Mouse (Mus musculus): ENCODE measurements around the gene Tubb5.
A peak's percentile ranks its signal among the peaks of the same experiment; 100 is the strongest.

The Tubb5 gene

GRCm38 (mm10) chr17:35838122-35838544, at the start of gene Tubb5:
TSS of gene Tubb5 (minus strand) at chr17:35838306.
- DNase-seq, result peak; percentile 95

GRCm38 (mm10) chr17:35887725-35888124, 49.6 kb upstream of the Tubb5 start:
- DNase-seq, result no peak

GRCm38 (mm10) chr17:35883777-35884176, 45.7 kb upstream of the Tubb5 start:
- no peak for DNase-seq

DNA sequence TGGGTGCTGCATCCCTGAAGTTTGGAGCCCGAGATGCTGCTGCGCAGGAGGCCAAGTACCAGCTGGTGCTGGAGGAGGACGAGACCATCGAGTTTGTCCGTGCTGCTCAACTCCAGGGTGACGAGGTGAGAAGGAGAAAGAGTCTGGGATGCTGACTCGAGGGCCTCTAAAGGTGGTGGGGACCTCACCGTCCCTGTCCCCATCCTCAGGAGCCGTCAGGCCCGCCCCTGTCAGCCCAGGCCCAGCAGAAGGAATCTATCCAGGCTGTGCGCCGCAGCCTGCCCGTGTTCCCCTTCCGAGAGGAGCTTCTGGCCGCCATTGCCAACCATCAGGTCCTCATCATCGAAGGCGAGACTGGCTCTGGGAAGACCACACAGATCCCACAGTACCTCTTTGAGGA, 44.8 kb upstream of the Tubb5 start:
- DNase-seq, result no peak

DNA sequence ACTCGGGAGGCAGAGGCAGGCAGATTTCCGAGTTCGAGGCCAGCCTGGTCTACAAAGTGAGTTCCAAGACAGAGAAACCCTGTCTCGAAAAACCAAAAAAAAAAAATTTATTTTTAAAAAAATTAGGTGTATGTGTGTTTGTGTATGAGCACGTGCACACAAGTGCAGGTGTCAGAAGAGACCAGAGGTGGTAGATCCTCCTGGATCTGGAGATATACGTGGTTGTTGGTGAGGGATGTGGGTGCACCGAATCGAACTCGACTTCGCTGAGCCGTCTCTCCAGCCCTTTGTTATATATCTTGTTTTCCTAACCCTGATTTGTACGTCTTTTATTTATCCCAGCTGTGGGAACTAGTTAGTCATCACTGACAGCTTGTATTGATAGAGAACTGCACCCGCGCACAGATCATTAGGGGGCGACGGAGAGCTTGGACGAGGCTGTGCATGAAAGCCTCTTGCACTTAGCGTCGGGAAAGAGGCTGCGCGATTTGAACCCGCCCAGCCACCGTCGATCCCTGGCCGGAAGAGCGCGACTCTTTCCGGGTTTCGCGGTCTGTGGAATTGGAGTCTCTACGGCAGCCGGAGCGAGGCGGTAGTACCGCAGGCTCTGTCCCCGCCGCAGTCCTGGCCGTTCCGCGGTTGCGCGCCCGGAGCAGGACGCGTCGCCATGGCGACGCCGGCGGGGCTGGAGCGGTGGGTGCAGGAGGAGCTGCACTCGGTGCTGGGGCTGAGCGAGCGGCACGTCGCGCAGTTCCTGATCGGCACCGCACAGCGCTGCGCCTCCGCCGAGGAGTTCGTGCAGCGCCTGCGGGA, 41.3 kb upstream of the Tubb5 start, which contains the start of gene Dhx16:
Dhx16 (plus strand) TSS at position 575 of the 813 bp plus-strand sequence.
- DNase-seq, result peak; percentile 93

GRCm38 (mm10) chr17:35874721-35875120, 36.6 kb upstream of the Tubb5 start:
- no peak for DNase-seq

GRCm38 (mm10) chr17:35873774-35874519, 35.8 kb upstream of the Tubb5 start:
- DNase-seq, result peak; percentile 94

DNA sequence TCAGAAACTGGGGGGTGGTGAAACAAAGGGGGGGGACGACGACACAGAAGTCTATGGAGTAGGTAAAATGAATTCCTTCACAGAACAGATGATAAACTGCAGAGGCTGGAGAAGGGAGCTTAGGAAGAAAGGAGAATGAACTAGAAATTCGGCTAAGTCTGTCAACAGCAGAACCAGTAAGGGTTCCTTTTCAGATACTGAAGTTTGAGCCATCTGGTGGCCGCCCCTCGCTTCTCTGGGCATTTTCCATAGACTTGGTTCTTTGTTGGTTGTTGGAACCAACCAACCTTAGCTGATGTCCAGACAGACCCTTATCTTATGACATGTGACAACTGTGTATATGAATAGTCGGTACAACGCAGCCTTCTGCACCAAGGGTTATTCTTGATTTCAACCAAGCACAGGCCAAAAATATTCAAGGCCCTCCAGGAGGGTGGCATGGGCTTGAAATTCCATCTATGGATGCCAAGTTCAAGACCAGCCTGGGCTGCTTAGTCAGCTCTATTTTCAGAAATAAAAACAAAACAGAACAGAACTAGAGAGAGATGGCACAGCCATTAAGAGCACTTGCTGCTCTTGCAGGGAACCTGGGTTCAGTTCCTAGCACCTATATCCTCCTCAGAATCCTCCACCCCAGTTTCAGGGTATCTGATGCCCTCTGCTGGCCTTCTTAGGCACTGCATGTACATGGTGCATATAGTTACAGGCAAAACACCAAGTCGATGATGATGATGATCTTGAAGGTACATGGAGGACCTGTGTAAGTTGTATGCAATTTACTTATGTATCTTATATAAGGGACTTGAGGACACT, 33.0 kb upstream of the Tubb5 start:
- peak; percentile 44 for DNase-seq

DNA sequence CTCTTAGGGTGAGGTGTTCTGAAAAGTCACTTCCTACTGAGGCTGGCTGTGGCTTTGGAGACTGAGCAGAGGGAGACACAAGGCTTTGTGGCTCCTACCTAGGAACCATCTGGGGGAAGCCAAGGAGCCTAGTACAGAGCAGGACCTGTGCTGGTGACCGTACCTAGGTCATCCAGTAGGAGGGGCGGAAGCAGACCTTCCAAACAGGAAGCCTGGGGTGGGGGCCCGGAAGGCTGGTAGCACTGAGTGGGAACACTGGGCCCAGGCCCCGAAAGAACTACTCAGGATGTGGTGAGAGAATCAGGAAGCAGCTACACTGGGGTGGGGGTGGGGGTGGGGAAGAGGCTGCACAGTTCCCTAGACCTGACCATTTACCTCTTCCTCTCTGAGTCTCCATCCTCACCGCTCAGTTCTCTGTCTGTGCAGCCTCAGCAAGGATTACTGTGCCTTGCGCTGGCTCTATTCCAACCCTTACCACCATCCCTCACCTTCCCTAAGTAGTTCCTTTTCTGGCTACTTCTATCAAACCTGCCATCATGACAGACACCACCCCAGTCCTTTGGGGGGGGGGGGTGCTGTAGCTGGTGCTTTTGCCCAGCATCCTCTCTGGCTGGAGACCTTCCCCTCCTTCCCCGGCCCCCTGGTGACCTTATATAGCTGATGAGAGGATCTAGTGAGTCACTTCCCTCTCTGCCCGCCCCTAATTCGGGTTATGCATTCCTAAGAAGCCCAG, 32.2 kb upstream of the Tubb5 start:
- no peak for DNase-seq

DNA sequence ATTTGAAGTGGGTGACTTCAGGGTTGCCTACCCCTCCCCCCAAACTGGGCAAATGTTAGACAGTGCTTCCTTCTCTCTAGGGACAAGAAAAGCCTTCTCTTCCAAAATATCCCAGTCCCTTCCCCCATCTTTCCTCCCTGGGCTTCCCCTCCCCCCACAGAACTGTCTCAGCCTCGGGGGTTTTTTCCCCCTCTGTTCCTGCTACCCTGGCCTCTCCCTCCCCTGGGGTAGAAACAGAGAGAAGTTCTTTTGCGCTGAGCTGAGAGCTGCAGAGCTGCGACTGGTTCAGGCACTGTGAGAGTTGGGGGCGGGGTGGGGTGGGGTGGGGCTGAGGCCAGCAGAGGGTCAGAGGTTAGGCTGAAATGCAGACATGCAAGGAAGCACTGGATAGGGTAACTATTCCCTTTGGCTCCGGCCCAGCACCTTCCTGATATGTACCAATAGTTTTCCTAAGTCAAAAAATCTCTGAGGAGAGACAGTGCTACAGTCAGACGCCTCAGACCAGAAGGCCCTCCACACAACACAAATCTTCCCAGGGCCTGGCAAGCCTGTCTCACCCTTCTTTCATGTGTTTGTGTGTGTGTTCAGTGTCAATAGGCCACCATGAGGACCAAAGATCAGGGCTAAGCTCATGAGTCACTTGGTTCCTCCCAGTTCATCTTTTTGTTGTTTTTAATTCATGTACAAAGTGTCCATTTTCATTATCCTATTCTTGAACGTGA, 31.4 kb upstream of the Tubb5 start:
- no peak for DNase-seq

GRCm38 (mm10) chr17:35868961-35869345, 30.8 kb upstream of the Tubb5 start:
- DNase-seq, result no peak

GRCm38 (mm10) chr17:35868165-35868820, 30.2 kb upstream of the Tubb5 start:
- DNase-seq, result no peak

DNA sequence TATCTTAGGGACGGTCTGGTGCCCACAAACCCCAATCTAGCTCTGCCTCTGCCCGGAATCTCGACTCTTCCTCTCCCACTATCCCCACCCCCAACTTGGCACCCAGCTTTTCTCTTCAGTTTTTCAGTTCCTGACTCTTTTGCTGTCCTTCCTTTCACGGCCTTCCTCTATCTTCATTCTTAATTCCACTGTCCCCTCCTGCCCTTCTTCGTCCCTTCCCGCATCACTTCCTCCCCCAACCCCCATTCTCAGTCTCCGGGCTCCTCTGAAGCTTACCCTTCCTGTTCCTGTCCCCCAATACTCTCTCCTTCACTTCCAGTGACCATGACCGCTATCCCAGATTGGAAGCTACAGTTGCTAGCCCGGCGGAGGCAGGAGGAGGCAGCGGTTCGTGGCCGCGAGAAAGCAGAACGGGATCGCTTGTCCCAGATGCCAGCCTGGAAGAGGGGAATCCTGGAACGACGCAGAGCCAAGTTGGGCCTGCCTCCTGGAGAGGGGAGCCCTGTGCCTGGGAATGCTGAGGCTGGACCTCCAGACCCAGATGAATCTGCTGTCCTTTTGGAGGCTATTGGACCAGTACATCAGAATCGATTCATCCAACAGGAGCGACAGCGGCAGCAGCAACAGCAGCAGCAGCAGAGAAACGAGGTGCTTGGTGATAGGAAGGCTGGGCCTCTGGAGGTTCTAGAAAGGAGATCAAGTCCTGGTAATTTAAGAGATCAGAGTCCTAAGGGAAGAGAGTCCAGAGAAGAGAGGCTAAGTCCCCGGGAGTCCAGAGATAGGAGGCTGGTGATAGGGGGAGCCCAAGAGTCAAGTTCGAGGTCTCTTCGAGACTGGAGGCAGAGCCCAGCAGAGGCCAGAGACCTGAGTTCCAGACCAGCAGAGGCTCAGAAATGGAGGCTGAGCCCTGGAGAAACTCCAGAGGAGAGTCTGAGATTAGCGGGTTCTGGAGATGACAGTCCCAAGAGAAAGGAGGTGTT, 29.1 kb upstream of the Tubb5 start:
- no peak for DNase-seq

DNA sequence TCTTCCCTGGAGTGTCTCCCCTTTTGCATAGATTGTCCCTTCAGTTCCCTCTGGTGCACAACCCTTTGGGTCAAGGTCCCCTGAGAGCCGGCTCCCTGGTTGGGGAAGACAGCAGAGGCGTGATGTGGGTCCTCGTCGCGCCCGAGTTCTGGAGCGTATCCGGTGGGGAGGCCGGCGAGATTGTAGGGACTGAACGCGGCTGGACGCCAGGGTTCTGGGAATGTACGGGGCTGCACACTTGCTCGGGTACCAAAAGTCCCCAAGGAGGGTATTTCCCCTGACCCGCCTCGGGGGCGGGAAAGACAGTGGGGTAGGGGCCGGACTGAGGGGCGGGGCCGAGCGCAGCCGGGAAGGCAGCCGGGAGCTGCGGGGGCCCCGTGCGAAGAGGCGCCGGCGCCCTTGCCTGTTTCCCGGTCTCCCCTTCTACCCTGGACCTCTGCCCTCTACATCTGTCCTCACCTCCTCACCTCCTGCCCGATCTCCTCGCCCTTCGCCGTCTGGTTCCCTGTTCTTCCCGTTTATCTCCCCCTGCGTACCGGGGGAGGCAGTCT, 28.2 kb upstream of the Tubb5 start:
- DNase-seq, result peak; percentile 63

DNA sequence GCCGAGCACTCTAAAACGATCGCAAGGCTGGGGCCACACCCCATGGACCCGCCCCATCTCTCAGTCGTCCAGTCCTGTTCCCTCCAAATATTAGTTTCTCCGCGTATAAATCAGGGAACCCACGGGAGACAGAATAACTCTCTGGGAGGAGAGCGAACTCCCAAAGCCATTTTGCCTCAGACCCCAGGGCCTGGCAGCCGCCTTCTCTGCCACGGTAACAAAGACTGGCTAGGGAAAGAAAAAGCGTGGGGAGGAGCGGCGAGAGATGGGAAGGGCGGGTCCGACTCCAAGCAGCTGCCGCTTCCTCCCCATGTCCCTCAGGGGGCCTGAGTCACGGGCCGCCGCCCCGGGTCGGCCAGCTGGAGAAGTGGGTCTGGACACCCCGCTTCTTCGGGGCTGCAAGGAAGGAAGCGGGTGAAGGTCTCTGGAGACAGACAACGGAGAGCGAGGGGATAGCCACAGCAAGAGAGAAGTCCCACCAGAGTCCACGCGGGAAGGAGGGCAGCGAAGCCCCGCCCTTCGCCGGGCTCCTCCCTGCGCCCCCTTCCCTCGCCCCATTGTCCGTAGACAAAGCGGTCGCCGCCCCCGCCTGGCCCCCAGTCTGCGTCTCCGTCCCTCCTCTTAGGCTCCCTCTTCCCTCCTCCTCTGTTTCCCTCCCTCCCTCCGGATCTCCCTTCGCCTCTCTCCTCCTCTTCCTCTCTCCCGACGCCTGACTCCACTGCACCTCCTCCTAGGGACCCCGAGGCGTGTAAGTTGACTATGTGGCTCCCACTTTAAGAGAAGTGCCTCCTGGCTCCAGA, 27.6 kb upstream of the Tubb5 start, which contains the start of gene Ppp1r18:
Ppp1r18 (plus strand) TSS at position 113 of the 800 bp plus-strand sequence.
- DNase-seq, result peak; percentile 69

DNA sequence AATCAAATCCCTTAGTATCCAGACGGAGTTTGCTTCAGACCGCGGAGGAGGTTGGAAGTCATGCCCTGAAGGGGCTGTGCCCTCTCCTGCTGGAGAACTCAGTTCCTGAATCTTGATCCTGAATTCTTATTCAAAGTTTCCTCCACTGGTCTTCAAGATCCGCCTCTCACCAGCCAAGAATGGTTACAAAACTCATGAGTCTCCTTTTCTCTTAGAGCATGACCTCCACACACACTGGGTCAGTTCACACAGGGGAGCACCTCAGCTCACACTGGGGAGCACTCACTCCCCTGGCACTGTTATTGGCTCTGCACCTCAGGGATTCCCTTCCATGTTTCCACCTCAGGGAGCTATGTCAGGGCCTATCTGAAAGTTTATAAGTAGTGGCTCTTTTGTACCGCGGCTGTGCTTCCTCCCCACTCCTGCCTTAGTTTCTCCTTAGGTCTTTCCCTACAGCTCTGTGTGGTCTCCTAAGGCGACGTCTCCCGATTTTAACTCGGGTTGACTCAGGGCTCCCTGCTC, 26.8 kb upstream of the Tubb5 start:
- no peak for DNase-seq

DNA sequence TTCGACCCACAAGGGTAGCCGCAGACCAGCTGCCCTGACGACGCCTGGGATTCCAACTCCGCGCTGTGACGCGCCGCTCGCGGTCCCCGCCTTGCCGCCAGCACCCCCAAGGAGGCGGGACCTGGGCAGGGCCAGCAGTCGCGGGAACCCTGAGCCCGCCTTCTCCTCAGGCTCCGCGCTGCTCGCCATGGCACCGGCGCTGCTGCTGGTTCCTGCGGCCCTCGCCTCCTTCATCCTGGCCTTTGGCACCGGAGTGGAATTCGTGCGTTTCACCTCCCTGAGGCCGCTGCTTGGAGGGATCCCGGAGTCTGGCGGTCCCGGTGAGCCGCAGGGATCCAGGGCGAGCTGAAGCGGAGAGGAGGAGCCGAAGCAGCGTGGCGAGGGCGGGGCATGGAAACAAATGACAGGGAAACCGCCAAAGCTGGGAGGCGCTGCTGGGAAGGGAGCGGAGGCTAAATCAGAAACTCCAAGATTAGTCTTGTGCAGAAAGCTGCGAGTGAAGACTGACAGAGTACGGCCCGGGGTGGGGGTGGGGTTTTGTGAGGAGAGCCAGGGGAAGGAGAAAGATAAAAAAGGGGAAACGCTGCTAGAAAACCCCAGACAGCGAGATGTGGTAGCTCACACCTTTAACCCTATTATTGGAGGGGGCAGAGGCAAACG, 23.2 kb upstream of the Tubb5 start, which contains the start of gene Nrm:
Nrm (plus strand) TSS at position 121 of the 660 bp plus-strand sequence.
- peak; percentile 87 for DNase-seq

- no peak for DNase-seq
These were observed 22.7 kb upstream of the Tubb5 start for GRCm38 (mm10) chr17:35860831-35861197.

Data from right cerebral cortex, postnatal 4 days (tissue).